Mouse (Mus musculus) right cerebral cortex, postnatal 4 days (tissue): ENCODE measurements around the gene Dynlt1f.
"Not testable (repeated sequence)": the region's sequence is repeated elsewhere in the genome, so short reads cannot be mapped to it uniquely, and the experiment has no call there.

Experiments used
- DNase-seq: peaks from one replicate; pipeline ENCODE4 v3.0.0-alpha.2; 2022

Gene Dynlt1f

DNA sequence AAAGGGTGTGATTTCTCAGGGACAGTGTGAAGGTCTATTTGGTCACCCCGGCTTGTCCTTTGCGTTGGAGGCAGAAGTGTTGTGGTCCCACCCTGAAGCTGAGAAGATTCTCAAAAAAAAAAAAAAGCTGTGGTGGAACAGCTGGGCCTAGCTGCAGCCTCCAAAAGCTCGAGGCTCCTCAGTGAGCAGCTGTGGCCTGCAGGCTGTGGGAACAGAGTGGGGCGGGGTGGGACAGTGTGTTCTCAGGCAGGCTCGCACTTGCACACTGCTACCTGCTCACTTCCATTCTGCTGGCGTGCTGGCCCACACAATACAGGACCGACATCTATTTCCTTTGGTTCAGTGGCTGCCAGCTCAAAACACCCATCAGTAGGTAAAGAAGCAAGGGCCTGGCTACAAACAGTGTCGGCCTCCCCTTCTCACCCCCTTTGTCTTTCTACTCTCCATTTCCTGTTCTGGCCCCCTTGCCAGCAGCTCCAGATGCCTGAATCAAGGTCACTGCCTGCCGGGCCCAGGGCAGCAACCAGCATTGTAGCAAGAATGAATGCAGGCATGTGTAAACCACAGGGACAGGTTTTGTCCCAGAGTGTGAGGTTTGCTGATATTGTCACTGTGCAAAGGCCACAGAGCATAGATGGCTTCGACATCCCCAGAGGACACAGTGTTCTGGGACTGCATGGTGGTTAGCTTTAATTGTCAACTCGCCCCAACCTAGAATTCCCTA, 5.6 kb upstream of the Dynlt1f start:
- not testable (repeated sequence) for DNase-seq

GRCm38 (mm10) chr17:6660589-6660988, 4.9 kb upstream of the Dynlt1f start:
- not testable (repeated sequence) for DNase-seq

DNA sequence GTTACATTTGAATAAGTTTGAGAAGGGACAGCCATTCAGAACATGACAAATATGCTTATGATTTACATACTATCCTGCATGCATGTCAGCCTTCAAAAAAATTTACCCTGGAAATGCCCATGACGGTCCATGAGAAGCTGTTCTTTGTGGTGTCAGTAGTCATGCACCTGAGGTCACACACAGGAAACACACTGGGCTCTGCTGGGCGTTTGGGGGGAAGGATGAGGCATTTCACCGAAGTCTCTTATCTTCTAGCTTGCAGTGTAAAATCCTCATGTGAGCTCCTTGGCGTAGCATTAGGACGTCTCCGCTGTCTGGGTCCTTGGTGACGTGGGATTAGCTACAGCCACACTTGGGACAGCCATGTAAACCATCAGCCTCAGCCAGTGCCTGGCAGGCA, 3.1 kb upstream of the Dynlt1f start, which contains the start of gene Sytl3:
Sytl3 (plus strand) TSS at position 293 of the 400 bp plus-strand sequence.
- DNase-seq = not testable (repeated sequence)

DNA sequence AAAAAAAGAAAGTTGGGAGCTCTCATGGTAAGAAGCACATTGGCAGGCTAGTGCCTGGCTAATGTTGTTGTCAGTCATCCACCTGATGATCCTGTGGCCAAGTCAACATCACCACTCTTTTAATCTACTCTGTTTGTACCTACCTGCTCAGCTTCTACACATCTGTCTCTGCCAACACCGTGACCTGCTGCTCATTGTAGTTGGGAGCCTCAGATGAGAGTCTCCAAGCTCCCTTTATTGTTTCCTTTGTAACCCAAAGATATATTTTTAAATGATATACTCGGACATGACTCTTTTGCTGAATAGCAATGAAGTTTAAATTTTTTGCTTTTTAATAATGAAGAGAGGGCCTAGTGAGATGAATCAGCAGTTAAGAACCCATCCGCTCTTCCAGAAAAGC, 771 bp upstream of the Dynlt1f start:
- not testable (repeated sequence) for DNase-seq

- peak; percentile 71 for DNase-seq
Observed at GRCm38 (mm10) chr17:6655087-6655511, 601 bp downstream of the Dynlt1f start.

DNA sequence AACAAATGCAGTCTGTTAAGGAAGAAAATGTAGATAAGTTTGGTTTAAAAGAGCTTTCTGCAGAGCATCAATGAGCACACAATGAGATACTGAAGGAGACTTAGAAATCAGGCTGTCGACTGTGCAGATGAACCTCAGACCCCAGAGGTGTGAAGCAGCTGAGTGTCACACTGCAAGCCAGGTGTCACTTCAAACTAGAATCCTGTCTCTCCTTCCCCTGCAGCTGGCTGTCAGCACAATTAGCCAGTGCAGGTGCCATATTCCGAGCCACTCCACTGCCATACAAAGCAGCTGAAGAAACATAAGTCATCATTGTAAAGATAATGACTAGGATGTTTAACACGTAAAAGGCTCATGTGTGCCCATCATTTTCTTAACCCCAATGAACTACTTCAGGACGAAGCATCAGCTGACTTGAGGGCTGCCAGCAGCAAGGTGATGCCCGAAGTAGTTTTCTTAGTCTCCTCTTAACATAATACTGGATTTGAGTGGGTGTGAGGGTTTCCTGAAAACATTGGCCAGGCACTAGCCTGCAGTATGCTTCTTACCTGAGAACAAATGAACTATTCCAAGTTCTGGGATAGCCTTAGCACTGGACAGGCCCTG, 2.3 kb downstream of the Dynlt1f start:
- not testable (repeated sequence) for DNase-seq

- DNase-seq = not testable (repeated sequence)
Observed at GRCm38 (mm10) chr17:6650904-6651565, 4.7 kb downstream of the Dynlt1f start.

DNA sequence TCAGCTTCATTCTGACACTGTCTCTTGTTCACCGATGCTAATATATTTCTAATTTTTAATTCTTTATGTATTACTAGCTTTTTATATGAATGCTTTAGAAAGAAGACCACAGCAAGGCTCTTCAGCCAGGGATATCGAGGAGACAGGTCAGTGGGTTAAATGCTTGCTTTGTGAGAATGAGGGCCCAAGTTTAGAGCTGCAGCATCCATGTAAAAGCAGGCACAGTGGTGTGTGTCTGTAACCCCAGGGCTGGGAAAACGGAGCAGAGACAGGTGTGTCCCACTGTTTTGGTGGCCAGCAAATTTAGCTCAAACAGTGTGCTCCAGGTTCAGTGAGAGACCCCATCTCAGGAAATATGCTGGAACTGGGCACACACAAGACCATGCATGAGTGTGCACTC, 8.2 kb downstream of the Dynlt1f start:
- not testable (repeated sequence) for DNase-seq

DNA sequence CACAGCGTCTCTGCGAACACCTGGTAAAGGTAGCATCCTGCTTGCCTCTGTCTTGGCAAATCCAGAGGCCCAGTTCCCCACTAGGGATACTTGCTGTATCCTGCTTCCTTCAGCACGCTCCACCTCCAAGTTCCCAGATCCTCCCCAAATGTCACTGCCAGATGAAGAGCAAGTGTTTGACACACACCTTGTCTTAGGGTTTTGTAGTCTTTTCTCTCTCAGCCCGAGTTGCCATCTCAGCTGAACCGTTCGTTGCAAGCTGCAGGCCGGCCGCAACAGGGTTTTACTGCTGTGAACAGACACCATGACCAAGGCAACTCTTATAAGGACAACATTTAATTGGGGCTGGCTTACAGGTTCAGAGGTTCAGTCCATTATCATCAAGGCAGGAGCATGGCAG, 8.9 kb downstream of the Dynlt1f start:
- not testable (repeated sequence) for DNase-seq

GRCm38 (mm10) chr17:6645668-6646067, 10.0 kb downstream of the Dynlt1f start:
- DNase-seq = not testable (repeated sequence)

GRCm38 (mm10) chr17:6644673-6645072, 11.0 kb downstream of the Dynlt1f start:
- not testable (repeated sequence) for DNase-seq

- DNase-seq = not testable (repeated sequence)
Observed at GRCm38 (mm10) chr17:6644210-6644609, 11.5 kb downstream of the Dynlt1f start.

GRCm38 (mm10) chr17:6640771-6641429, 14.8 kb downstream of the Dynlt1f start:
- DNase-seq = not testable (repeated sequence)

GRCm38 (mm10) chr17:6640044-6640637, 15.6 kb downstream of the Dynlt1f start:
- DNase-seq = not testable (repeated sequence)

- DNase-seq = not testable (repeated sequence)
Observed at GRCm38 (mm10) chr17:6639486-6639885, 16.2 kb downstream of the Dynlt1f start.

GRCm38 (mm10) chr17:6638444-6638843, 17.3 kb downstream of the Dynlt1f start:
- DNase-seq = not testable (repeated sequence)

DNA sequence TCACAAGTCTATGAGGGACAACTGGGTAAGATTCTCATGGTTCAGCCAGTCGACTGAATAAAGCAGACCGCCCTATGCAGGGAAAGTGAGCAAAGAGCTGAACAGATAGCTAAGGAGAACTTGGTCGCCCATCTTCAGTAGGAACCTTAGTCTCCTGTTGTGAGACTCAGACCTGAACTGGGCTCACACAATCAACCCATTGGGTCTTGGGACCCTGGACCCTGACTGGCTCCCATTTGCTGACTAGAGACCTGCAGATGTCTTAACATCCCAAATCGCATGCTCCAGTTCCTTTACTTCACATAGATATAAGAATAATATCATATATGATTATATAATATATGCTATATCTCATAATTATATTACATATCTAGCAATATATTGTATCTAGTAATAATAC, 18.3 kb downstream of the Dynlt1f start:
- not testable (repeated sequence) for DNase-seq

GRCm38 (mm10) chr17:6636861-6637260, 18.8 kb downstream of the Dynlt1f start:
- no peak for DNase-seq

GRCm38 (mm10) chr17:6635781-6636180, 19.9 kb downstream of the Dynlt1f start:
- DNase-seq = not testable (repeated sequence)

DNA sequence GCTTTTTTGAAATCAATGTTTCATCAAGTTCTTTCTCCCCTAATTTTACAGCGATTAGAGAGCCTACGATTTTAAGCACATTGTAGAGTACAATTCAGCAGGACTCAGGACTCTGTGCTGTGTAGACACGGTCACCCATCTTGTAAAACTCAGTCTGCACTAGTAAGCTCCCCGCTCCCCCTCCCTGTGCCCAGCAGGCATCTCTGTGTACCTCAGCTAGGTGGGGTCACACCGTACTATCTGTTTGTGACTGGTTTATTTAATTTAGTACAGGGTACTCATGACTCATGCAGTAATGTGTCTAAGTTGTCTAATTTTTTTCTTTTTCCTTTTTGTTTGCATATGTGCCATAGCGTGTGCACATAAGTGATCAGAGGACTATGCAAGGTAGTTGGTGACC, 22.9 kb downstream of the Dynlt1f start:
- not testable (repeated sequence) for DNase-seq

DNA sequence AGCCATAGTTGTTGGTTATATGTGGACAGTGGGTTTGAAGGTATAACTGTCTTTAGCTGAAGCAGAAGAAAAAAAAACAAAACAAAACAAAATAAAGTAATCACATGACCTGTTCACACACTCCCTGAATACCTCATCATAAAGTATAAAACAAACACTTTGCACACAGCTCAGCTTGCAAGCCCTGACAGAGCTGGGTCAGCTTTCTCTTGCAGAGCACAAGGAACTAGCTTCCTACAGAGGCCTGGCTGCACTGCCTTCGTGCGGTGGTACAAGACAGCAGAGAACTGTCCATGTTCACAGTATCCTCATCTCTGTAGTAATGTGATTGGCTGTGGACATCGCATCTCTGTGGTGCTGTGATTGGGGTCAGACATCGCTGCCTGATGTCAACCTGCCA, 25.3 kb downstream of the Dynlt1f start:
- not testable (repeated sequence) for DNase-seq

DNA sequence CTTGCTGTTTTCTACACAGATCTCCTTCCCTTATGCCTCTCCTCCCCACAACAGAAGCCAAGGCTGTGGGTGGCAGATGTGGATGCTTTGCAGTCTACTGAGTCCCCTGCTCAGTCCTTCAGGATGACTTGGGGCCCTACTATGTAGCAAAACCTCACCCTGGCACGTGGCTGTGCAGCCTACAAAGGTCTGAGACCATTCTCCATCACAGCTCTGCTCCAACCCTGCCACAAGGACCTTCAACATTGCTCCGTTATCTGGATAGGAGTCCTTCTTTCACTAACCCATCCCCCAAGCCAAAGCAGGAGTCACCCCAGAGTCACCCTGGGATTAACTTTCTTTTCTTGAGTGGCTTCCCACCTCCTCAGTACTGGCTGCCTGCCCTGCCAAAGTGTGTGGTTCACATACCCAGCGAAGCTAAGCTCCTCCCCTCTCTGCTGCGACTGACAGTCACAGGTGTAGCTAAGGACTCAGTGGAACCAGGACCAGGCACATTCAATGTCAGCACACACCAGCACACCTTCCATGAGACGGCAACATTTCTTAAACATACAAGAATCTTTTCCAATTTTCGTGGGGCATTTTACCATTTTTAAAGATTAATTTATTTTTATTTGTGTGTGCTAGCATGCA, 30.7 kb downstream of the Dynlt1f start:
- not testable (repeated sequence) for DNase-seq
